Mouse (Mus musculus) liver, embryonic 13.5 days (tissue): Measurements from ENCODE around the gene Col15a1. TPM values are rescaled to one million over a fixed set of nuclear protein-coding genes. Genes with fewer than 3 reads are reported as not detected.

ENCODE experiments used
- ATAC-seq: fragments of 200-750 bp; cut with Nextera tagmentation; 2 replicates; pipeline ENCODE4 v1.8.0; 2017; ENCODE audit warnings: low read depth, mild to moderate bottlenecking, moderate number of reproducible peaks, moderate library complexity
- DNase-seq: peaks from one replicate; pipeline ENCODE4 v3.0.0; 2022
- H3K27ac ChIP-seq: fragments of 300-500 bp; sonication (generic); 2 replicates; pipeline ENCODE4 v1.5.1; 2015; ENCODE audit warnings: moderate library complexity, mild to moderate bottlenecking, inconsistent platforms
- H3K27me3 ChIP-seq: fragments of 300-500 bp; sonication (generic); 2 replicates; pipeline ENCODE4 v1.6.1; 2015; ENCODE audit warnings: mild to moderate bottlenecking, inconsistent platforms
- H3K36me3 ChIP-seq: fragments of 300-500 bp; sonication (generic); 2 replicates; pipeline ENCODE4 v1.6.1; 2015; ENCODE audit warnings: mild to moderate bottlenecking, inconsistent platforms
- H3K4me1 ChIP-seq: fragments of 300-500 bp; sonication (generic); replicated peaks from 2 replicates; pipeline ENCODE4 v1.6.1; 2015; ENCODE audit warnings: inconsistent platforms
- H3K4me2 ChIP-seq: fragments of 300-500 bp; sonication (generic); 2 replicates; pipeline ENCODE4 v1.6.1; 2015; ENCODE audit warnings: inconsistent platforms, mild to moderate bottlenecking, moderate library complexity
- H3K4me3 ChIP-seq: fragments of 300-500 bp; sonication (generic); replicated peaks from 2 replicates; pipeline ENCODE4 v1.5.1; 2015; ENCODE audit warnings: mild to moderate bottlenecking, inconsistent platforms
- H3K9ac ChIP-seq: fragments of 300-500 bp; sonication (generic); 2 replicates; pipeline ENCODE4 v1.6.1; 2015; ENCODE audit warnings: mild to moderate bottlenecking, inconsistent platforms
- H3K9me3 ChIP-seq: fragments of 300-500 bp; sonication (generic); replicated peaks from 2 replicates; pipeline ENCODE4 v1.6.1; 2016; ENCODE audit warnings: inconsistent platforms
- WGBS: fragments of 180-500 bp; shearing (Covaris S2); methylation state at CpG from one replicate; pipeline ENCODE4 v1.1.7; 2015; ENCODE audit not compliant: insufficient replicate concordance; 5-methylcytosine and 5-hydroxymethylcytosine counted together
- polyA plus RNA-seq: library from polyadenylated mRNA; unstranded; fragments of >200 nt; fragmentation: Nextera tagmentation; extraction: Ambion mirVana; gene quantifications from 2 replicates; pipeline ENCODE4 v1.2.1, GENCODE M21; 2015

Gene Col15a1
- polyA plus RNA-seq, 1 experiment from 2014 or later, result 0.36 TPM

GRCm38 (mm10) chr4:47353416-47354111 lies 145.6 kb downstream of the Col15a1 start:
- DNase-seq (peak; percentile 48), ATAC-seq (peak; percentile 60)
- Histone ChIP-seq H3K4me2 (peak overlapping the region; percentile 100), H3K36me3 (no peaks in the 10 kb centered on the region), H3K4me1 (peaks cover 34% of the 10 kb centered on the region), H3K9ac (peak overlapping the region; percentile 86), H3K27ac (peak overlapping the region; percentile 80), H3K27me3 (peaks cover 40% of the 10 kb centered on the region), H3K4me3 (peak overlapping the region; percentile 82), H3K9me3 (no peaks in the 10 kb centered on the region)
- under 1% methylated on average over 64 of the region's 73 CpGs for WGBS

GRCm38 (mm10) chr4:47354304-47354703 lies 146.3 kb downstream of the Col15a1 start:
- Histone ChIP-seq H3K9me3 (no peaks in the 10 kb centered on the region), H3K4me1 (peaks cover 40% of the 10 kb centered on the region), H3K4me2 (peak overlapping the region; percentile 100), H3K36me3 (no peaks in the 10 kb centered on the region), H3K27me3 (peaks cover 36% of the 10 kb centered on the region), H3K4me3 (peak overlapping the region; percentile 82), H3K9ac (peak overlapping the region; percentile 86; the same call in 1 of the 2 replicates), H3K27ac (no peak overlapping the region)
- no peak for ATAC-seq
- WGBS, result 48% methylated on average over 3 of the region's 3 CpGs
- DNase-seq, result no peak

- no peak overlapping the region for H3K27ac ChIP-seq
- no peaks in the 10 kb centered on the region for H3K36me3 ChIP-seq
- H3K4me2 ChIP-seq, result no peak overlapping the region
- H3K9me3 ChIP-seq, result no peaks in the 10 kb centered on the region
- no peak for DNase-seq
- no peak overlapping the region for H3K4me3 ChIP-seq
- no peak for ATAC-seq
- WGBS, result 73% methylated on average over 2 of the region's 2 CpGs
- no peaks in the 10 kb centered on the region for H3K27me3 ChIP-seq
- peaks cover 18% of the 10 kb centered on the region for H3K4me1 ChIP-seq
- H3K9ac ChIP-seq, result no peak overlapping the region
Observed at GRCm38 (mm10) chr4:47362662-47363061, 154.7 kb downstream of the Col15a1 start.

Other genes with a start within 250 kb of the Col15a1 start
- 0.09 TPM in 2 replicates for gene Gabbr2, start 216.3 kb upstream of the Col15a1 start, polyA plus RNA-seq
- gene Anks6, start 150.7 kb upstream of the Col15a1 start, polyA plus RNA-seq, result 0.10 and 0.13 TPM in 2 replicates
- gene Galnt12, start 116.3 kb upstream of the Col15a1 start, polyA plus RNA-seq, result 0.40 and 0.56 TPM in 2 replicates
- 4.6 and 6.5 TPM in 2 replicates for gene Tgfbr1, start 145.1 kb downstream of the Col15a1 start, polyA plus RNA-seq